Mouse (Mus musculus): ENCODE results near the gene Hdac9.

DNA sequence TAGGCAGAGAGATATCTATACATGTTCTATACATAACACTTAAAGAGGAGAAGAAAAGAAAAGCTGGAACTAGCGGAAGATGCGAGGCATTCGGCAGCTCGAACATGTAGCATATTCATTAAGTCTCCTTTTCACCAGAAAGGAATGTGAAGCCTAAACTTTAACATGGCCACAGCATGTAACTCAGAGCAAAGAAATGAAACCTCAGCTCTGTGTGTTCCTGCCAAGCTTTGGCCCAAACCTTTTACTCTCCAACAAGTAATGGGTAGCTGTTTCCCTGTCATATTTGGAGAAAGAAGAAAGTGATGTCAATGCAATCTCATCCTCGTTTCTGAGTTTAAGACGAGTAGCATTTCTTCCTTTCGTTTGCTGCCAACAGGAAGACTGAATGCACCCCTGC lies 876.8 kb downstream of the Hdac9 start:
- TF ChIP-seq CTCF (conservative IDR thresholded peaks at IDR 0.05; ENCODE audit: insufficient read depth, insufficient read length, low read depth, low read length): no peak
- TF ChIP-seq POLR2A (IDR thresholded peaks at IDR 0.05; ENCODE audit: low read depth, low read length): no peak
